Mouse (Mus musculus) hindlimb bud, embryonic 11.5 days (tissue): ENCODE measurements at regions not wholly inside any gene's neighbourhood (a gene's known extent, or its start where the extent isn't known, plus 50 kb on each side); places are given as distances from the start of the nearest gene placed in this dataset.

ENCODE experiments used
- DNase-seq: peaks from one replicate; pipeline ENCODE4 v3.0.0-alpha.2; 2012; ENCODE audit warnings: low read depth, low spot score; ENCODE audit errors: extremely low spot score

GRCm38 (mm10) chr8:25407862-25408261, 583.7 kb upstream of the Adam5 start:
- DNase-seq = no peak

GRCm38 (mm10) chr8:25392766-25393166, 568.6 kb upstream of the Adam5 start:
- DNase-seq = no peak

GRCm38 (mm10) chr8:25389947-25390346, 565.8 kb upstream of the Adam5 start:
- no peak for DNase-seq

GRCm38 (mm10) chr8:25389371-25389855, 565.2 kb upstream of the Adam5 start:
- DNase-seq = no peak

GRCm38 (mm10) chr8:25388811-25389210, 564.6 kb upstream of the Adam5 start:
- DNase-seq = no peak

- no peak for DNase-seq
These were observed 561.0 kb upstream of the Adam5 start for GRCm38 (mm10) chr8:25385186-25385585.

- no peak for DNase-seq
These were observed 560.4 kb upstream of the Adam5 start for GRCm38 (mm10) chr8:25384591-25384990.

- no peak for DNase-seq
These were observed 549.1 kb upstream of the Adam5 start for GRCm38 (mm10) chr8:25373276-25373675.

- DNase-seq = no peak
These were observed 546.8 kb upstream of the Adam5 start for GRCm38 (mm10) chr8:25370947-25371346.

GRCm38 (mm10) chr8:25369331-25369730, 545.2 kb upstream of the Adam5 start:
- DNase-seq = no peak

- peak; percentile 56 for DNase-seq
These were observed 544.5 kb upstream of the Adam5 start for GRCm38 (mm10) chr8:25368561-25369091.

GRCm38 (mm10) chr8:25367806-25368549, 543.8 kb upstream of the Adam5 start:
- DNase-seq = no peak

GRCm38 (mm10) chr8:25366181-25366580, 542.0 kb upstream of the Adam5 start:
- DNase-seq = no peak

- DNase-seq = no peak
These were observed 538.5 kb upstream of the Adam5 start for GRCm38 (mm10) chr8:25362656-25363055.

- DNase-seq = no peak
These were observed 538.0 kb upstream of the Adam5 start for GRCm38 (mm10) chr8:25362146-25362545.

- DNase-seq = no peak
These were observed 537.3 kb upstream of the Adam5 start for GRCm38 (mm10) chr8:25361420-25361819.

- DNase-seq = no peak
These were observed 534.5 kb upstream of the Adam5 start for GRCm38 (mm10) chr8:25358539-25359165.

- DNase-seq = peak; percentile 72
These were observed 529.9 kb upstream of the Adam5 start for GRCm38 (mm10) chr8:25353822-25354770.

GRCm38 (mm10) chr8:25353405-25353804, 529.2 kb upstream of the Adam5 start:
- DNase-seq = no peak

- no peak for DNase-seq
These were observed 524.0 kb upstream of the Adam5 start for GRCm38 (mm10) chr8:25348003-25348683.
